Mouse (Mus musculus): Measurements from ENCODE around the gene Cnot10. TPM values are rescaled to one million over a fixed set of nuclear protein-coding genes. Genes with fewer than 3 reads are reported as not detected.

Cnot10 gene
- total and polyA plus RNA-seq, 3 experiments = 49.4 to 67.8 (median 58.3) TPM

GRCm38 (mm10) chr9:114673626-114674025, 33.6 kb upstream of the Cnot10 start:
- no peaks in the 10 kb centered on the region for H3K36me3 ChIP-seq (replicated peaks in 1 of 2; ENCODE audit: control insufficient read depth in 1 of 2, insufficient read depth in 1 of 2, low read length in 1 of 2)
- H3K27me3 ChIP-seq (replicated peaks) = no peaks in the 10 kb centered on the region
- peaks cover 6% of the 10 kb centered on the region for H3K9me3 ChIP-seq (replicated peaks; ENCODE audit: low read length)
- H3K4me2 ChIP-seq (ENCODE audit: insufficient read depth, low read depth, poor library complexity, severe bottlenecking) = no peak overlapping the region
- DNase-seq (ENCODE audit: extremely low read depth) = no peak
- no peak overlapping the region for H3K4me3 ChIP-seq (replicated peaks in 1 of 3; ENCODE audit: low read depth in 2 of 3, low read length in 2 of 3, poor library complexity in 1 of 3)
- H3K9ac ChIP-seq (ENCODE audit: insufficient read depth, low read depth) = no peak overlapping the region
- no peak overlapping the region for H3K27ac ChIP-seq (ENCODE audit: insufficient read depth, low read depth)
- no peak for TF ChIP-seq ELF1 (IDR thresholded peaks at IDR 0.05; ENCODE audit: low read depth, low read length)
- no peak for TF ChIP-seq CTCF (conservative IDR thresholded peaks at IDR 0.05 in 1 of 2, IDR thresholded peaks at IDR 0.05 in 1 of 2; ENCODE audit: low read depth in 2 of 2, low read length in 2 of 2)
- no peak for TF ChIP-seq ZNF384 (IDR thresholded peaks at IDR 0.05; ENCODE audit: low read depth, low read length)
- TF ChIP-seq JUND (conservative IDR thresholded peaks at IDR 0.05; ENCODE audit: low read depth, low read length) = no peak
- TF ChIP-seq USF1 (IDR thresholded peaks at IDR 0.05; ENCODE audit: low read depth, low read length) = no peak
- no peak for TF ChIP-seq MAFK (IDR thresholded peaks at IDR 0.05; ENCODE audit: insufficient replicate concordance, low read length)
- no peak for TF ChIP-seq UBTF (IDR thresholded peaks at IDR 0.05; ENCODE audit: low read depth, low read length)
- TF ChIP-seq ZMIZ1 (IDR thresholded peaks at IDR 0.05; ENCODE audit: low read depth, low read length) = no peak
- TF ChIP-seq IRF4 (IDR thresholded peaks at IDR 0.05; ENCODE audit: low read depth, low read length) = no peak
- no peak for TF ChIP-seq ETS1 (conservative IDR thresholded peaks at IDR 0.05; ENCODE audit: low read depth, low read length)
- no peak for TF ChIP-seq GABPA (IDR thresholded peaks at IDR 0.05; ENCODE audit: insufficient replicate concordance, low read depth, low read length)
- TF ChIP-seq MXI1 (IDR thresholded peaks at IDR 0.05; ENCODE audit: low read depth, low read length) = no peak
- no peak for TF ChIP-seq TBP (conservative IDR thresholded peaks at IDR 0.05; ENCODE audit: low read depth, low read length)
- no peak for TF ChIP-seq PAX5 (IDR thresholded peaks at IDR 0.05; ENCODE audit: low read length)
- no peak for TF ChIP-seq NELFE (IDR thresholded peaks at IDR 0.05; ENCODE audit: low read depth, low read length)
- in situ Hi-C loops (cut with MboI; ENCODE audit: low pct_ligation_motif_present, low pct_unique_long_range_greater_than_20kb, low sequenced_read_pairs) (no loop called here), dilution Hi-C loops (cut with MboI; ENCODE audit: extremely low pct_ligation_motif_present, extremely low pct_unique_long_range_greater_than_20kb, low sequenced_read_pairs) (no loop called here)
- peaks cover 4 to 22% of the 10 kb centered on the region in 2 experiments; a peak in 2 of 4 replicates for H3K4me1 ChIP-seq (ENCODE audit: control insufficient read depth in 1 of 2, insufficient read depth in 2 of 2)
- no peaks in the 10 kb centered on the region for H3K79me2 ChIP-seq (replicated peaks; ENCODE audit: control insufficient read depth, extremely low read depth, insufficient read depth, poor library complexity, severe bottlenecking)

- H3K4me2 ChIP-seq (ENCODE audit: insufficient read depth, low read depth, poor library complexity, severe bottlenecking) = peak overlapping the region; percentile 21; the same call in 1 of the 2 replicates
- H3K9me3 ChIP-seq (replicated peaks; ENCODE audit: low read length) = peaks cover 6% of the 10 kb centered on the region
- DNase-seq (ENCODE audit: extremely low read depth) = peak; percentile 60
- TF ChIP-seq MAX (IDR thresholded peaks at IDR 0.05; ENCODE audit: low read length) (no peak), ZNF384 (IDR thresholded peaks at IDR 0.05; ENCODE audit: low read depth, low read length) (no peak), POLR2A (IDR thresholded peaks at IDR 0.05; ENCODE audit: low read depth, low read length) (no peak), IRF4 (IDR thresholded peaks at IDR 0.05; ENCODE audit: low read depth, low read length) (no peak), SMC3 (IDR thresholded peaks at IDR 0.05; ENCODE audit: low read depth, low read length) (no peak), ETS1 (conservative IDR thresholded peaks at IDR 0.05; ENCODE audit: low read depth, low read length) (peak; percentile 81), GABPA (IDR thresholded peaks at IDR 0.05; ENCODE audit: insufficient replicate concordance, low read depth, low read length) (no peak), EP300 (IDR thresholded peaks at IDR 0.05; ENCODE audit: low read length) (no peak), BHLHE40 (IDR thresholded peaks at IDR 0.05; ENCODE audit: low read depth, low read length) (0 out of 2 replicates have a peak, but pooled peaks have one; percentile 5), ELF1 (IDR thresholded peaks at IDR 0.05; ENCODE audit: low read depth, low read length) (no peak), CHD2 (IDR thresholded peaks at IDR 0.05; ENCODE audit: low read length) (no peak), CHD1 (IDR thresholded peaks at IDR 0.05; ENCODE audit: low read depth, low read length) (no peak), RCOR1 (conservative IDR thresholded peaks at IDR 0.05; ENCODE audit: low read depth, low read length) (no peak), KAT2A (IDR thresholded peaks at IDR 0.05; ENCODE audit: insufficient replicate concordance, low read length) (no peak), ZC3H11A (IDR thresholded peaks at IDR 0.05; ENCODE audit: low read depth, low read length) (no peak), PAX5 (IDR thresholded peaks at IDR 0.05; ENCODE audit: low read length) (no peak), SIN3A (IDR thresholded peaks at IDR 0.05; ENCODE audit: low read length) (no peak), USF1 (IDR thresholded peaks at IDR 0.05; ENCODE audit: low read depth, low read length) (no peak), USF2 (conservative IDR thresholded peaks at IDR 0.05; ENCODE audit: low read depth, low read length) (no peak), JUND (conservative IDR thresholded peaks at IDR 0.05; ENCODE audit: low read depth, low read length) (no peak), MEF2A (IDR thresholded peaks at IDR 0.05; ENCODE audit: borderline replicate concordance, low read depth, low read length) (peak; percentile 58; the same call in 1 of the 2 replicates)
- no peak overlapping the region for H3K27ac ChIP-seq (ENCODE audit: insufficient read depth, low read depth)
- peaks cover 4 to 27% of the 10 kb centered on the region in 2 experiments; a peak in 2 of 4 replicates for H3K4me1 ChIP-seq (ENCODE audit: control insufficient read depth in 1 of 2, insufficient read depth in 2 of 2)
- dilution Hi-C loops (cut with MboI; ENCODE audit: extremely low pct_ligation_motif_present, extremely low pct_unique_long_range_greater_than_20kb, low sequenced_read_pairs) (no loop called here), in situ Hi-C loops (cut with MboI; ENCODE audit: low pct_ligation_motif_present, low pct_unique_long_range_greater_than_20kb, low sequenced_read_pairs) (no loop called here)
- no peaks in the 10 kb centered on the region for H3K27me3 ChIP-seq (replicated peaks)
- no peaks in the 10 kb centered on the region for H3K79me2 ChIP-seq (replicated peaks; ENCODE audit: control insufficient read depth, extremely low read depth, insufficient read depth, poor library complexity, severe bottlenecking)
- no peak overlapping the region for H3K4me3 ChIP-seq (replicated peaks in 1 of 3; ENCODE audit: low read depth in 2 of 3, low read length in 2 of 3, poor library complexity in 1 of 3)
- H3K9ac ChIP-seq (ENCODE audit: insufficient read depth, low read depth) = no peak overlapping the region
- H3K36me3 ChIP-seq (replicated peaks in 1 of 2; ENCODE audit: control insufficient read depth in 1 of 2, insufficient read depth in 1 of 2, low read length in 1 of 2) = no peaks in the 10 kb centered on the region
Measured at GRCm38 (mm10) chr9:114672703-114673561, 32.9 kb upstream of the Cnot10 start.

Data from CH12.LX (cell line).